Mouse (Mus musculus) lung, adult 2 months (tissue): ENCODE measurements around the gene Rnf182. TPM values are rescaled to one million over a fixed set of nuclear protein-coding genes. Genes with fewer than 3 reads are reported as not detected.

ENCODE experiments used
- DNase-seq: peaks from one replicate; pipeline ENCODE4 v3.0.0; 2022
- H3K4me1 ChIP-seq: fragments of 200-500 bp; 2 replicates; pipeline ENCODE4 v1.6.1; 2011; ENCODE audit warnings: low read length; ENCODE audit not compliant: control insufficient read depth, insufficient read depth
- H3K4me3 ChIP-seq: fragments of 200-500 bp; replicated peaks from 2 replicates; pipeline ENCODE3; 2011; ENCODE audit warnings: low read depth, mild to moderate bottlenecking, control low read depth, low read length; ENCODE audit errors: extremely low read depth
- CTCF ChIP-seq: fragments of 200-500 bp; IDR thresholded peaks from 2 replicates; pipeline ENCODE4 v1.5.1; 2011; ENCODE audit warnings: mild to moderate bottlenecking, low read length, control low read depth; ENCODE audit not compliant: insufficient read depth
- POLR2A ChIP-seq: fragments of 200-500 bp; IDR thresholded peaks from 2 replicates; pipeline ENCODE4 v1.6.1; 2011; ENCODE audit warnings: low read depth, mild to moderate bottlenecking, control low read depth, low read length, borderline replicate concordance; ENCODE audit errors: extremely low read depth
- WGBS: fragments of 180-500 bp; shearing (Covaris S2); methylation state at CpG from one replicate; pipeline ENCODE4 v1.1.7; 2018; 5-methylcytosine and 5-hydroxymethylcytosine counted together
- polyA plus RNA-seq: library from polyadenylated mRNA; depleted of rRNA; stranded (reverse); fragments of >200 nt; gene quantifications from 2 replicates; pipeline ENCODE4 v1.2.3, GENCODE M21; 2012

Gene Rnf182
- polyA plus RNA-seq, 1 experiment: 0.07 TPM

DNA sequence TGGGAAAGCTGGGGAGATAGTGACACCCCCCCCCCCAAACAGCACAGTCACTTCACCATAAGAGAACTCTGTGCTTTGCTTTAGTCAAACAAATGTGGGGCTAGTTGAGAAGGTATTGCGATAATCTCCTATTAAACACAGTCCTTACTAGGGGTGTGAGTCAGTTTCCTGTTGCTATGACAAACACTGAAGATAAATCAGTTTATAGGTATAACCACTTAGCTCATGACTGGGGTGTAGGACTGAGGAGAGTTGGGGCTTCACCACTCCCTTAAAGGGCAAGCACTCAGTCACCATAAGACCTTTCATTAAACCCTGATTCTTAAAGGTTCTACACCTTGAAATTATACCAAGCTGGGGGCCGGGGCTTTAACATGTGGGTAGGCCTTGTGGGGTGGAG lies 13.1 kb upstream of the Rnf182 start:
- no peak for DNase-seq
- Histone ChIP-seq H3K4me3 (no peak overlapping the region), H3K4me1 (no peaks in the 10 kb centered on the region)
- TF ChIP-seq POLR2A: no peak
- WGBS: 70% methylated on average over 2 of the region's 2 CpGs

DNA sequence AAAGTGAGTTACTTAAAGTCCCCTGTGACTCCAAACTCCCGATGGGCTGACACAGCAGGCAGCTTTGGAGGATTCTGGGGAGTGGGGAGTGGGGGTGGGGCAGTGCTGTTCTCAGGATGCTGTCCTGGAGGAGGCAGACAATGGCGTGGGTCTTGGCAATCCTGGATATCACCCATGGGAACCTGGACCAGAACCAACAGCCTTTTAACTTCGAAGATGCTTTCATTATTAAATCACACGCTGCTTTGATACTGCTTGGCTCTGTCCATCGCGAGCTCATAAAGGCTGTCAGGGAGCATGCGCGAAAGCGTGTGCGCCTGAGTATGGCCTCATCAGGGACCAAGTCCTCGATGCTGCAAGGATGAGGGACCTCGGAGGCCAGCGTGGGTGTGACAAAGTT lies 12.5 kb upstream of the Rnf182 start:
- H3K4me3 ChIP-seq: no peak overlapping the region
- no peak for DNase-seq
- 58% methylated on average over 13 of the region's 13 CpGs for WGBS
- TF ChIP-seq CTCF: no peak
- TF ChIP-seq POLR2A: no peak
- H3K4me1 ChIP-seq: no peaks in the 10 kb centered on the region

DNA sequence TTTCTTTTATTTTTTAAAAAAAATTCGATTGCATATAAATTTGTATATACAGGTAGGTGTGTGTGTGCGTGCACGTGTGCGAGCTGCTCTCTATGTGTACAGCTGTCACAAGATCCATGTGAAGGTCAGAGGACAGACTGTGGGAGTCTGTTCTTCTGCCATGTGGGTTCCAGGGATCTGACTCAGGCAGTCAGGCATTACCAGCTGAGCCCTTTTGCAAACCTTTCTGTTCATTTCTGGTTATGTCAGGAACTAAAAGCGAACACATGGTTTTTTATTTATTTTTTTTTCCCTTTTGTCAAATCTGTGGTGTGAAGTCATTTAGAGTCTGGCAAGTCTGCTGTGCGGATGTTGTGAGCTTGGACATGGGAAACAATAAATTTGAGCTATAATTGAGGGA lies 6.7 kb upstream of the Rnf182 start:
- no peaks in the 10 kb centered on the region for H3K4me1 ChIP-seq
- WGBS: 82% methylated on average over 6 of the region's 6 CpGs
- TF ChIP-seq POLR2A: no peak
- no peak for TF ChIP-seq CTCF
- no peak for DNase-seq
- H3K4me3 ChIP-seq: no peak overlapping the region

DNA sequence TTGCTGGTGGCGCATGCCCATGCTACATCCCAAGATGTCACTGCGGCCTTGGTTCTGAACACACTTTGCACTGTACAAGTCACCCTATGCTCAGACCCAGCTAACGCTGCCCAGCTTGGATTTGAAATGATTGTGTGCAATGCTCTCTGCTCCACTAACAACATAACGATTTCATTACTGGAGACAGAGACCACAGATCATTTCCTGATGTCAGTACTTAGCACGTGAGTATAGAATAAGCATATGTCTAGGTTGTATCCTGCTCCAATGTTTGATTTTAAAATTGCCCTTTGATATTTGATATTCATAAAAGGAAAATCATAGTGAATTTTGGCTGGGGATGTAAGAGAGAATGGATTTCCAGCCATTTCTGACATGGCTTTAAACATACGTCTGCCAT lies 3.5 kb upstream of the Rnf182 start:
- H3K4me3 ChIP-seq: no peak overlapping the region
- no peak for DNase-seq
- TF ChIP-seq CTCF: no peak
- TF ChIP-seq POLR2A: no peak
- WGBS: 79% methylated on average over 6 of the region's 6 CpGs
- no peaks in the 10 kb centered on the region; the same call in 1 of the 2 replicates for H3K4me1 ChIP-seq

DNA sequence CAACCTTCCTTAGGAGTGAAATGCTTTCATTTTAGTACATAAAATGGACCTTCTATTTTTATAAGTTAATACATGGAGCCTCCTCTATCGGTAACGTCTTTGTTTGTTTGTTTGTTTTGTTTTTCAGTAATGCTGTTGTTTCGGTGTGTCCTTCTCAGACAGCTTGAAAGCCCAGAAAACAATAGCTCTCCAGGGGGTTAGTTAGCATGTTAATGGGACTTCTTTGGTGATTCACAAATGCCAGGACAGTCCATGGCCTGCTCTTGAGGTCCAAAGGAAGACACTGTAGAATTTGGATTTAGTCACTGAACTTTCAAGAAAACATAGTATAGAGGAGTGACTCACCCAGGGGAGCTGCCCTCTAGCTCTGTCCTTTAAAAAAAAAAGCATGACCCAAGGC lies 843 bp upstream of the Rnf182 start:
- Histone ChIP-seq H3K4me3 (no peak overlapping the region), H3K4me1 (no peaks in the 10 kb centered on the region; the same call in 1 of the 2 replicates)
- TF ChIP-seq POLR2A (no peak), CTCF (no peak)
- WGBS: 91% methylated on average over 3 of the region's 3 CpGs
- DNase-seq: no peak

DNA sequence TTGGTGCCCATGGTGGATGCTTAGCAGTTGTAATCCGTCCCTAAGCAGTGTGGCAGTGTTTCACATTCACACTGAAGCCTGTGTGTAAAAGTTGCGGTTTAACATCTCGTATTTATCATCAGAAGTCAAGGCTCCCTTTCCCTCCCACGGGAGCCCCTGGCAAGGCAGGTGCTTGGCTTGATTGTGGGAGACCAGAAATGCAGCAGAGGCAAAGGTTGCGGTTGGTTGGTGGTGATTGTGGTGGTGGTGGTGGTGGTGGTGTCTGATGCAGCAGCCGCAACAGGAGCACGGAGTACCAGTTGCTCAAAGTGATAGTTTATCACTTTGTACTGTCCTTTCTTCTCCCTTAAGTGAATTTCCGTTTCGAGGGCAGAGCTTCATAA lies 325 bp upstream of the Rnf182 start:
- DNase-seq: no peak
- 34% methylated on average over 9 of the region's 9 CpGs for WGBS
- Histone ChIP-seq H3K4me1 (no peaks in the 10 kb centered on the region; the same call in 1 of the 2 replicates), H3K4me3 (no peak overlapping the region)
- TF ChIP-seq CTCF (no peak), POLR2A (no peak)

DNA sequence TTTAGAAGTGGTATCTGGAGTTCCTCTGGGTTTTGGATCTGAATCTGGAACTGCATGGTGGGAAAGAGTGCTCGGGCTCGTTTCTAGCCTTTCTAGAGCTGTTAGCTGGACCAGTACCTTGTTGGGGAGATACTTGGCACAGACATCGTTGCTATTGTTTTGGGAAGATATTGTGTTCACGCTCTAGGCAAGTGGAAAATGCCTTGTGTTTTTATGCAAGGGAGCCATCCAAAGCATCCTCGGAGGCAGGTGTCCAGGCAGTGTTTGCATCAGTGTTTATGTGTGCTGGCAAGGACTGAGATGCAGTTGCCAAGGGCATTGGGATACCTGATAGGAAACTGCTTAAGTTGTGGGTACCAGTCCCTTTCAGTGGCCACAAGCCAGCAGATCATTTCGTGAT lies 1.0 kb downstream of the Rnf182 start:
- TF ChIP-seq POLR2A: no peak
- no peak for TF ChIP-seq CTCF
- no peak for DNase-seq
- Histone ChIP-seq H3K4me1 (no peaks in the 10 kb centered on the region; the same call in 1 of the 2 replicates), H3K4me3 (no peak overlapping the region)
- WGBS: 18% methylated on average over 6 of the region's 6 CpGs

DNA sequence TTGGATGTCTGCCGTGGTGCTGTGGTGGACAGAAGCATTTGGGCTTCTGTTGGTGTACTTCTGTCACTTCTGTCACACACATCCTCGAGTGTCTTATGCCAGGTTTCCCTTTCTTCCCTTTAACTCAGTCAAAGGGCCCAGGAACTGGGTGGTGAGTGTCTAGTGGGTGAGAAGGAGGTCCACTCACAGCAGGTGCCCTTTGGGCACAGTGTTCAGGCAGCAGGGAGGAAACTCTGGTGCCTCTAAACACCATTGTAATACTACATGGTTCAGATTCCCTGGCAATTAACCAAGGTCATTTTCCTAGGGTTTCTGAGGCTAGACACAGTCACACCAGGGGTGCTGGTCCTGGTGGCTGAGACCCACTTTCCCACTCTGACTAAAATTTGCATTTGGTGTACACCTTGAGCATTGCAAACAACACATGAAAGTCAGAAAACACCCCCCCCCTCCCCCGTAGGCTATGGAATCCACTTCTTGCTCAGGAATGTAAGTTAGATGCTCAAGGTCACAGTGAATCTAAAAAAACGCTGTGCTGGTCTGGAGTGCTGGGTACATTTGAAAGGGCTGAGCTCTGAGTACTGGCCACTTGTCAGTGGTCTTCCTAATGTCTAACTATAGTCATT lies 4.2 kb downstream of the Rnf182 start:
- H3K4me1 ChIP-seq: no peaks in the 10 kb centered on the region; the same call in 1 of the 2 replicates
- no peak overlapping the region for H3K4me3 ChIP-seq
- no peak for DNase-seq
- WGBS: 59% methylated on average over 4 of the region's 4 CpGs
- TF ChIP-seq POLR2A (no peak), CTCF (no peak)

DNA sequence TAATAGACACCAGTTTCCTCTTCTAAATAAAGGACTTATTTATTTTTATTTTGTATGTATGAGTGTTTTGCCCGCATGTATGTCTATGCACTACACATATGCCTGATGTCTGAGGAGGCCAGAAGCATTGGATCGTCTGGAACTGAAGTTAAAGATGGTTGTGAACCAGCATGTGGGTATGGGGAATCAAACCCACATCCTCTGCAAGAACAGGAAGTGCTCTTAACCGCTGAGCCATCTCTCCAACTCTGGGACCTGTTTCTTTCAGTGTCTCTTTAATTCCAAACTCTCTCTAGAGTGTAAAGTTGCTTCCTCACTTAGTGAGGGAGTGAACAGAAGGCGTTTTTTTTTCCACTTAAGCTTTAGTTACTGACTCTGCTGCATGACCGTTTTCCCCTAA lies 12.4 kb downstream of the Rnf182 start:
- DNase-seq: no peak
- no peak overlapping the region for H3K4me3 ChIP-seq
- H3K4me1 ChIP-seq: no peaks in the 10 kb centered on the region
- TF ChIP-seq POLR2A (no peak), CTCF (no peak)
- WGBS: 74% methylated on average over 5 of the region's 5 CpGs

DNA sequence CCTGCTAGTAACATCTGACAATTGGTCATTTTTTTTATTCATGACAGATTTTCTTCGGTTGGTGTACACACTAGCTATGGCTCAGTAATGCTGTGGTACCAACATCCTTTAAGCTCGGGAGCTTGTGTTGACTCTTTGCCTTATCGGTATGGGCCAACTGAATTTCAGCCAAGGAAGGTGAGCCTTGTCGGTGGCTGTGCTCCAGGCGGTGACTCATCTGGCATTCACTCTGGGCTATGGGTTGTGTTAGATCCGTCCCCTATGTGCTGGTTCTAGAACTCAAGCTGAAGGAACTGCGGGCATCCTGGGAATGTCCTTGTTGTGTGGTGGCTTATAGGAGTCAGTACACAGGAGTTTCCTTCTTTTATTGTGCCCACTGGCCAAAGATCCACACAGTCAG lies 14.3 kb downstream of the Rnf182 start:
- no peak for DNase-seq
- no peak for TF ChIP-seq CTCF
- TF ChIP-seq POLR2A: no peak
- WGBS: 40% methylated on average over 7 of the region's 7 CpGs
- no peak overlapping the region for H3K4me3 ChIP-seq
- no peaks in the 10 kb centered on the region for H3K4me1 ChIP-seq

DNA sequence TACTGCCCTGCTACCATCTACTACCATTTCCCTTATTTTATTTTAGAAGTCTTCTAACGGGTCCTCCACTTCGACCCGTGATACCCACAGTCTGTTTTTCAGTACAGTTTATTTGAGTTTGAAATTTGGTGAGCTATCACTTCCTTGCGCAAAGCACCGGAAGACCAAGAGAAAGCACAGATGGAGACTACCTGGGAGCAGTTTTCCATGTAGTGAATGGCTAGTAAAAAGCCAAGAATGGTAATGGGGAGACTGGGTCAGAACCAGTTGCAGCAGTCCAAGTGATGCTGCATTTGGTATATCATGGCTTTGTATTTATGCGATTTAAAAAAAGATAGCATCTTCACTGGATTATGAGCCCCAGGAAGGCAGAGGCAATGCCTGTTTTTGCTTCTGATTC lies 15.8 kb downstream of the Rnf182 start:
- no peak for TF ChIP-seq POLR2A
- no peak for DNase-seq
- no peak overlapping the region for H3K4me3 ChIP-seq
- no peaks in the 10 kb centered on the region for H3K4me1 ChIP-seq
- 94% methylated on average over 6 of the region's 6 CpGs for WGBS
